Comparison of ENCODE assay signal across 8 mouse cellular contexts in the genomic region with DNA sequence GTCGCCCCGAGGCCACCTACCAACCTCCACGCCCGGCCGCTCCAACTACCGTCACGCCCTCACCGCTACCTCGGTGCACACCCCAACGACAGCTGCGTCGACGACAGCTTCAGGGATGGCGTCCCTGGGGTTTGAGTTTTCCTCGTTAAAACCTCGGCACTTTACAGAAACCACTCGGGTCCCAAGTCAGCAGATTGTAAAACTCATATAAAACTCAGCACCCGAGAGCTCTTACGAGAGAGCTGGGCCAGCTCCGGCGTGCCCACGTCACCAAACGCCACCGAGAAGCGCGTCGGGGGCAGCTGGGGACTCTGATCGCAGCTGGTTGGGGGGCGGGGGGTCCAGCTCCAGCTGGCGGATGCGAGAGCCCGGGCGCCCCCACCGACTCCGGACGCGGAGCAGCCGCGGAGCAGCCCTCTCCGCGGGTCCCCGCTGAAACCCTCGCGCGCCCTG. TPM values are rescaled to one million over a fixed set of nuclear protein-coding genes. Genes with fewer than 3 reads are reported as not detected.
DNase-seq lines count a peak whose midpoint lies in the region; ATAC-seq lines count a peak whose summit lies in the region.
"Not testable (repeated sequence)": the region's sequence is repeated elsewhere in the genome, so short reads cannot be mapped to it uniquely, and the experiment has no call there.

No protein-coding gene starts in this region.

- ATAC-seq in embryonic facial prominence, embryonic 11.5 days (replicated peaks; ENCODE audit: insufficient number of reproducible peaks, low FRiP score, low TSS enrichment, low read depth) = peak; percentile 66
- peak; percentile 63 for ATAC-seq in inflammation-experienced regulatory T-cells, adult 6 months
- peak; percentile 50 for ATAC-seq in limb, embryonic 15.5 days (ENCODE audit: insufficient number of reproducible peaks, low FRiP score, low TSS enrichment, low read depth)
- peak; percentile 68 for ATAC-seq in megakaryocyte-erythroid progenitor cell, adult 5-6 weeks (replicated peaks; ENCODE audit: low FRiP score, low TSS enrichment, poor library complexity, severe bottlenecking)

- H3K9me3 ChIP-seq in embryonic facial prominence, embryonic 11.5 days (replicated peaks; ENCODE audit: control insufficient read depth, low read length); limb, embryonic 15.5 days: not testable (repeated sequence)

- peak; percentile 85 for DNase-seq in A20 (ENCODE audit: low read depth, low spot score)
- peak; percentile 14 for DNase-seq in adrenal gland, postnatal 25 days
- DNase-seq in embryonic facial prominence, embryonic 11.5 days (ENCODE audit: low spot score) = peak; percentile 70
- peak; percentile 83 for DNase-seq in heart, adult 11 months
- DNase-seq in retina, postnatal 1 day = peak; percentile 85

- peak overlapping the region; percentile 90 for H3K4me2 ChIP-seq in embryonic facial prominence, embryonic 11.5 days (ENCODE audit: low read depth, low read length)
- H3K4me2 ChIP-seq in limb, embryonic 15.5 days = peak overlapping the region; percentile 95

- not testable (repeated sequence) for H3K27ac ChIP-seq in embryonic facial prominence, embryonic 11.5 days (replicated peaks; ENCODE audit: low read depth, low read length)
- H3K27ac ChIP-seq in limb, embryonic 15.5 days = peak overlapping the region; percentile 85

- H3K4me1 ChIP-seq in embryonic facial prominence, embryonic 11.5 days (ENCODE audit: control insufficient read depth, insufficient read depth, low read length) = not testable (repeated sequence)
- H3K4me1 ChIP-seq in limb, embryonic 15.5 days = peaks cover 16% of the 10 kb centered on the region

- peak overlapping the region; percentile 90 for H3K9ac ChIP-seq in embryonic facial prominence, embryonic 11.5 days (replicated peaks; ENCODE audit: low read length)
- peak overlapping the region; percentile 61 for H3K9ac ChIP-seq in limb, embryonic 15.5 days

- H3K36me3 ChIP-seq in embryonic facial prominence, embryonic 11.5 days (replicated peaks; ENCODE audit: control insufficient read depth, insufficient read depth, low read depth, low read length); limb, embryonic 15.5 days: not testable (repeated sequence)

- WGBS in embryonic facial prominence, embryonic 11.5 days = under 1% methylated on average over 45 of the region's 45 CpGs
- WGBS in limb, embryonic 15.5 days = under 1% methylated on average over 45 of the region's 45 CpGs

- peak overlapping the region; percentile 79 for H3K4me3 ChIP-seq in embryonic facial prominence, embryonic 11.5 days (ENCODE audit: low read depth, low read length)
- peak overlapping the region; percentile 70 for H3K4me3 ChIP-seq in limb, embryonic 15.5 days

- H3K27me3 ChIP-seq in embryonic facial prominence, embryonic 11.5 days (ENCODE audit: control insufficient read depth, insufficient read depth, low read length); limb, embryonic 15.5 days: not testable (repeated sequence)

RNA-seq across cellular contexts. Expression of a gene that starts 46.6 kb away (rescaled TPM):
- 130 and 171 TPM in 2 replicates for total RNA-seq in adrenal gland, postnatal 25 days (2021)
- polyA plus RNA-seq in embryonic facial prominence, embryonic 11.5 days (2014; fragmentation: Nextera tagmentation; extraction: Ambion mirVana) = 546 and 573 TPM in 2 replicates
- 100 to 1,000 TPM; 120 to 197 (median 161) TPM for polyA plus RNA-seq in inflammation-experienced regulatory T-cells, adult 6 months (2017; shearing (Covaris generic))
- 351 and 375 TPM in 2 replicates for polyA plus RNA-seq in limb, embryonic 15.5 days (2015; fragmentation: Nextera tagmentation; extraction: Ambion mirVana)
- 73.6 and 91.2 TPM in 2 replicates for total RNA-seq in megakaryocyte-erythroid progenitor cell, adult 5-6 weeks (2014; fragmentation: Nextera tagmentation)
- 101 and 104 TPM in 2 replicates for total RNA-seq in megakaryocyte-erythroid progenitor cell, adult 5-6 weeks (2017)

Comparison
In these comparisons a context has a peak if more than half of its experiments do, and no peak if none do; other contexts are left out.
1. DNase-seq: peak in every context shown above with its lines; median percentile 85 in A20; 85 in retina, postnatal 1 day; 83 in heart, adult 11 months; 70 in embryonic facial prominence, embryonic 11.5 days; 14 in adrenal gland, postnatal 25 days.